Mouse (Mus musculus): Measurements from ENCODE around the gene Ifi206. TPM values are rescaled to one million over a fixed set of nuclear protein-coding genes. Genes with fewer than 3 reads are reported as not detected.

Ifi206 gene
- polyA plus RNA-seq, 1 experiment from 2014 or later: not detected

Small RNAs within 50 kb of the gene (microRNA-seq; reads per million reads assigned to microRNA genes)
- not detected for gene Gm44481

Other genes with a start within 250 kb of the Ifi206 start
- gene Olfr418, start 225.0 kb downstream of the Ifi206 start, polyA plus RNA-seq (2016; fragmentation: Nextera tagmentation; extraction: Ambion mirVana): not detected in 2 replicates
- not detected in 2 replicates for gene Mptx2, start 213.3 kb downstream of the Ifi206 start, polyA plus RNA-seq (2016; fragmentation: Nextera tagmentation; extraction: Ambion mirVana)
- gene Ackr1, start 157.3 kb downstream of the Ifi206 start, polyA plus RNA-seq (2016; fragmentation: Nextera tagmentation; extraction: Ambion mirVana): 1.6 and 2.4 TPM in 2 replicates
- 6.7 TPM in 2 replicates for gene Aim2, start 140.2 kb downstream of the Ifi206 start, polyA plus RNA-seq (2016; fragmentation: Nextera tagmentation; extraction: Ambion mirVana)
- gene Cadm3, start 123.3 kb downstream of the Ifi206 start, polyA plus RNA-seq (2016; fragmentation: Nextera tagmentation; extraction: Ambion mirVana): 2.0 and 5.3 TPM in 2 replicates
- not detected in 2 replicates for gene Ifi214, start 44.9 kb upstream of the Ifi206 start, polyA plus RNA-seq (2016; fragmentation: Nextera tagmentation; extraction: Ambion mirVana)
- gene Ifi213, start 108.2 kb upstream of the Ifi206 start, polyA plus RNA-seq (2016; fragmentation: Nextera tagmentation; extraction: Ambion mirVana): not detected in 2 replicates
- not detected in 2 replicates for gene Ifi209, start 139.9 kb upstream of the Ifi206 start, polyA plus RNA-seq (2016; fragmentation: Nextera tagmentation; extraction: Ambion mirVana)
- not detected in 2 replicates for gene Ifi208, start 182.6 kb upstream of the Ifi206 start, polyA plus RNA-seq (2016; fragmentation: Nextera tagmentation; extraction: Ambion mirVana)